Mouse (Mus musculus) C2C12 (cell line): ENCODE results near the gene 4930469K13Rik.

Source experiments
- CEBPB ChIP-seq: IDR thresholded peaks from one replicate; pipeline ENCODE4 v1.6.1; 2011; ENCODE audit warnings: low read depth, mild to moderate bottlenecking, control low read depth, moderate library complexity
- CTCF ChIP-seq: IDR thresholded peaks from one replicate; pipeline ENCODE4 v1.5.1; 2011; ENCODE audit not compliant: control insufficient read depth, insufficient read depth, insufficient read length
- MAX ChIP-seq: IDR thresholded peaks from one replicate; pipeline ENCODE4 v1.6.1; 2011; ENCODE audit warnings: mild to moderate bottlenecking, control low read depth
- USF1 ChIP-seq: IDR thresholded peaks from one replicate; pipeline ENCODE4 v1.6.1; 2011; ENCODE audit warnings: low read depth, mild to moderate bottlenecking, control low read depth, moderate library complexity

DNA sequence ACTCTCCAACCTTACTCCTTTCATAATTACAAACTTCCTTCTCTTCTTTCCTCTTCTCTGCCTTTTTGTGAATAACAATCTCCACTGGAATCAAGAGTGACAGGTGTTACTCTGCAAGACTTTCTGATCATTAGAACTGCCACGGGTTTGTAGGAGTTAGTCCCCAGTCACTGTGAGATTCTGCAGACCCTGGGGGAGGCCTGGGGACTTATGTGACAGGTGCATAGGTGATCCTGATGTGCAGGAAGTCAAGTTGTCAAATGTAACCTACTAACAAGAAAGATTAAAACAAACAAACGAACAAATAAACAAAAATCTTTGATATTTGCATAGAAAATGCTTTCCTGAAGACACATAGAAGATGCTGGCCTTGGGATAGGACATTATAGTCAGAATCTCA, 35.1 kb downstream of the 4930469K13Rik start:
- TF ChIP-seq CTCF, result no peak
- no peak for TF ChIP-seq MAX
- TF ChIP-seq CEBPB, result no peak
- TF ChIP-seq USF1, result no peak
